11 mouse cellular contexts compared by ENCODE assay signal in genomic region chr16:79177299-79177999, GRCm38 (mm10).
A peak's percentile ranks its signal among the peaks of the same experiment; 100 is the strongest.
DNase-seq lines count a peak whose midpoint lies in the region; ATAC-seq lines count a peak whose summit lies in the region.
"Had no signal": no experiment of that assay in that cellular context is flagged by ENCODE, and none has a peak within 500 bp of the region (broad histone marks: within the 10 kb centered on the region; RNA-seq: fewer than 3 reads in every experiment).

No protein-coding gene starts in this region.

- peak; percentile 5 for DNase-seq in right cerebral cortex, postnatal 4 days
- no peak for DNase-seq in right cerebral cortex, postnatal 25 days
- DNase-seq in hindbrain, embryonic 11.5 days (ENCODE audit: low spot score): peak; percentile 49
- peak; percentile 85 for DNase-seq in midbrain, embryonic 11.5 days (ENCODE audit: low spot score, missing footprints)
- no peak for DNase-seq in kidney, adult 11 months
- no peak for DNase-seq in heart, adult 18-20 months
- DNase-seq in kidney, postnatal 36 days: no peak
- no peak for DNase-seq in adrenal gland, postnatal 14 days
- DNase-seq: kidney, adult 9 months had no signal

- ATAC-seq in hindbrain, embryonic 11.5 days (ENCODE audit: low FRiP score): peak; percentile 90
- ATAC-seq in midbrain, embryonic 11.5 days (ENCODE audit: low FRiP score): peak; percentile 85
- ATAC-seq: Patski had no signal

- no peaks in the 10 kb centered on the region for H3K4me1 ChIP-seq in hindbrain, embryonic 11.5 days (replicated peaks; ENCODE audit: control insufficient read depth, insufficient read depth, low read length)
- no peaks in the 10 kb centered on the region for H3K4me1 ChIP-seq in midbrain, embryonic 11.5 days (ENCODE audit: control insufficient read depth, insufficient read depth, low read length)

- no peak overlapping the region for H3K9ac ChIP-seq in hindbrain, embryonic 11.5 days (ENCODE audit: low read depth, low read length)
- H3K9ac ChIP-seq in midbrain, embryonic 11.5 days (ENCODE audit: low read length): no peak overlapping the region

- H3K27ac ChIP-seq in hindbrain, embryonic 11.5 days (ENCODE audit: low read depth, low read length): peak overlapping the region; percentile 61
- no peak overlapping the region for H3K27ac ChIP-seq in midbrain, embryonic 11.5 days (ENCODE audit: low read depth, low read length)
- H3K27ac ChIP-seq: left cerebral cortex, adult 2 months had no signal

- H3K9me3 ChIP-seq in hindbrain, embryonic 11.5 days (ENCODE audit: control insufficient read depth, low read length): no peaks in the 10 kb centered on the region
- H3K9me3 ChIP-seq in midbrain, embryonic 11.5 days (ENCODE audit: control insufficient read depth, low read length): no peaks in the 10 kb centered on the region

- H3K27me3 ChIP-seq in hindbrain, embryonic 11.5 days (ENCODE audit: control insufficient read depth, insufficient read depth, low read length): no peaks in the 10 kb centered on the region
- no peaks in the 10 kb centered on the region for H3K27me3 ChIP-seq in midbrain, embryonic 11.5 days (ENCODE audit: control insufficient read depth, insufficient read depth, low read length)
- H3K27me3 ChIP-seq: Patski had no signal

- 43% methylated on average over 15 of the region's 15 CpGs for WGBS in hindbrain, embryonic 11.5 days
- WGBS in midbrain, embryonic 11.5 days: 68% methylated on average over 15 of the region's 15 CpGs

- no peaks in the 10 kb centered on the region for H3K36me3 ChIP-seq in hindbrain, embryonic 11.5 days (ENCODE audit: control insufficient read depth, insufficient read depth, low read length)
- H3K36me3 ChIP-seq in midbrain, embryonic 11.5 days (ENCODE audit: control insufficient read depth, insufficient read depth, low read length): no peaks in the 10 kb centered on the region

- no peak overlapping the region for H3K4me3 ChIP-seq in hindbrain, embryonic 11.5 days (ENCODE audit: low read depth, low read length)
- H3K4me3 ChIP-seq in midbrain, embryonic 11.5 days (ENCODE audit: low read depth, low read length): no peak overlapping the region
- H3K4me3 ChIP-seq: left cerebral cortex, adult 2 months had no signal

- peak overlapping the region; percentile 9; the same call in 1 of the 2 replicates for H3K4me2 ChIP-seq in hindbrain, embryonic 11.5 days (replicated peaks; ENCODE audit: low read depth, low read length)
- H3K4me2 ChIP-seq in midbrain, embryonic 11.5 days: no peak overlapping the region

Comparison
In these comparisons a context has a peak if more than half of its experiments do, and no peak if none do; other contexts are left out.
1. DNase-seq: peak in right cerebral cortex, postnatal 4 days (single experiment), hindbrain, embryonic 11.5 days (single experiment) and midbrain, embryonic 11.5 days (single experiment); none in right cerebral cortex, postnatal 25 days (single experiment), kidney, adult 11 months (single experiment), heart, adult 18-20 months (0 of 2), kidney, postnatal 36 days (0 of 2) and adrenal gland, postnatal 14 days (single experiment).